Mouse (Mus musculus): ENCODE results near the gene Olfr194. TPM values are rescaled to one million over a fixed set of nuclear protein-coding genes. Genes with fewer than 3 reads are reported as not detected.
"Not testable (repeated sequence)": the region's sequence is repeated elsewhere in the genome, so short reads cannot be mapped to it uniquely, and the experiment has no call there.

Olfr194 gene
- total RNA-seq (2021) = not detected
- long read RNA-seq, experiment 1 = 0 reads
- long read RNA-seq, experiment 2 = 0 reads

- DNase-seq = no peak
These were observed at the start of gene Olfr194 for GRCm38 (mm10) chr16:59120969-59121368. Gene Olfr194 (minus strand): TSS chr16:59121069.

GRCm38 (mm10) chr16:59170354-59170753, 49.5 kb upstream of the Olfr194 start, which contains the start of gene Olfr196:
Gene Olfr196 (minus strand): TSS chr16:59170454.
- no peak for DNase-seq

- DNase-seq = no peak
These were observed 31.1 kb upstream of the Olfr194 start for GRCm38 (mm10) chr16:59151996-59152395.

- no peak for DNase-seq
These were observed 25.9 kb upstream of the Olfr194 start, which contains the start of gene Olfr195 for GRCm38 (mm10) chr16:59146746-59147145. Gene Olfr195 (plus strand): TSS chr16:59147046.

GRCm38 (mm10) chr16:59141105-59141504, 20.2 kb upstream of the Olfr194 start:
- DNase-seq = no peak

GRCm38 (mm10) chr16:59130740-59131139, 9.9 kb upstream of the Olfr194 start:
- no peak for DNase-seq

GRCm38 (mm10) chr16:59111781-59112180, 9.1 kb downstream of the Olfr194 start, which contains the start of gene Olfr193:
Gene Olfr193 (minus strand): TSS chr16:59111881.
- no peak for DNase-seq

- not testable (repeated sequence) for DNase-seq
These were observed 12.3 kb downstream of the Olfr194 start for GRCm38 (mm10) chr16:59108522-59108921.

- no peak for DNase-seq
These were observed 15.6 kb downstream of the Olfr194 start for GRCm38 (mm10) chr16:59105312-59105711.

GRCm38 (mm10) chr16:59089722-59090121, 31.1 kb downstream of the Olfr194 start, which contains the start of gene Olfr191:
Gene Olfr191 (minus strand): TSS chr16:59089822.
- DNase-seq = not testable (repeated sequence)

- DNase-seq = not testable (repeated sequence)
These were observed 39.8 kb downstream of the Olfr194 start for GRCm38 (mm10) chr16:59081113-59081512.

- DNase-seq = no peak
These were observed 43.0 kb downstream of the Olfr194 start, which contains the start of gene Olfr190 for GRCm38 (mm10) chr16:59077905-59078304. Gene Olfr190 (minus strand): TSS chr16:59078005.

- no peak for DNase-seq
These were observed 47.3 kb downstream of the Olfr194 start for GRCm38 (mm10) chr16:59073520-59073919.

- DNase-seq = no peak
These were observed 49.1 kb downstream of the Olfr194 start for GRCm38 (mm10) chr16:59071755-59072154.

Other genes starting within 250 kb of the Olfr194 start
- gene Olfr177, start 246.3 kb downstream of the Olfr194 start, total RNA-seq (2021) = not detected
- not detected for gene Olfr178, start 229.0 kb downstream of the Olfr194 start, total RNA-seq (2021)
- not detected for gene Olfr181, start 192.3 kb downstream of the Olfr194 start, total RNA-seq (2021)
- gene Olfr180, start 191.7 kb downstream of the Olfr194 start, total RNA-seq (2021) = not detected
- gene Olfr183, start 125.7 kb downstream of the Olfr194 start, total RNA-seq (2021) = not detected
- gene Olfr186, start 90.8 kb downstream of the Olfr194 start, total RNA-seq (2021) = not detected
- gene Olfr187, start 81.3 kb downstream of the Olfr194 start, total RNA-seq (2021) = not detected
- gene Olfr190, start 43.1 kb downstream of the Olfr194 start, total RNA-seq (2021) = not detected
- not detected for gene Olfr191, start 31.2 kb downstream of the Olfr194 start, total RNA-seq (2021)
- gene Olfr193, start 9.2 kb downstream of the Olfr194 start, total RNA-seq (2021) = not detected
- gene Olfr195, start 26.0 kb upstream of the Olfr194 start, total RNA-seq (2021) = not detected
- gene Olfr196, start 49.4 kb upstream of the Olfr194 start, total RNA-seq (2021) = not detected
- not detected for gene Olfr198, start 82.5 kb upstream of the Olfr194 start, total RNA-seq (2021)
- not detected for gene Olfr199, start 98.7 kb upstream of the Olfr194 start, total RNA-seq (2021)
- gene Olfr201, start 151.6 kb upstream of the Olfr194 start, total RNA-seq (2021) = not detected
- not detected for gene Olfr202, start 165.7 kb upstream of the Olfr194 start, total RNA-seq (2021)
- gene Olfr203, start 177.8 kb upstream of the Olfr194 start, total RNA-seq (2021) = not detected
- gene Olfr204, start 197.2 kb upstream of the Olfr194 start, total RNA-seq (2021) = not detected
- gene Olfr205, start 210.1 kb upstream of the Olfr194 start, total RNA-seq (2021) = not detected
- gene Olfr206, start 228.2 kb upstream of the Olfr194 start, total RNA-seq (2021) = not detected
- gene Olfr209, start 242.9 kb upstream of the Olfr194 start, total RNA-seq (2021) = not detected